Mouse (Mus musculus): Measurements from ENCODE around the gene Pitpnm1. TPM values are rescaled to one million over a fixed set of nuclear protein-coding genes. Genes with fewer than 3 reads are reported as not detected.
"Not testable (repeated sequence)": the region's sequence is repeated elsewhere in the genome, so short reads cannot be mapped to it uniquely, and the experiment has no call there.

Gene Pitpnm1
- polyA plus RNA-seq, 1 experiment = 358 TPM

DNA sequence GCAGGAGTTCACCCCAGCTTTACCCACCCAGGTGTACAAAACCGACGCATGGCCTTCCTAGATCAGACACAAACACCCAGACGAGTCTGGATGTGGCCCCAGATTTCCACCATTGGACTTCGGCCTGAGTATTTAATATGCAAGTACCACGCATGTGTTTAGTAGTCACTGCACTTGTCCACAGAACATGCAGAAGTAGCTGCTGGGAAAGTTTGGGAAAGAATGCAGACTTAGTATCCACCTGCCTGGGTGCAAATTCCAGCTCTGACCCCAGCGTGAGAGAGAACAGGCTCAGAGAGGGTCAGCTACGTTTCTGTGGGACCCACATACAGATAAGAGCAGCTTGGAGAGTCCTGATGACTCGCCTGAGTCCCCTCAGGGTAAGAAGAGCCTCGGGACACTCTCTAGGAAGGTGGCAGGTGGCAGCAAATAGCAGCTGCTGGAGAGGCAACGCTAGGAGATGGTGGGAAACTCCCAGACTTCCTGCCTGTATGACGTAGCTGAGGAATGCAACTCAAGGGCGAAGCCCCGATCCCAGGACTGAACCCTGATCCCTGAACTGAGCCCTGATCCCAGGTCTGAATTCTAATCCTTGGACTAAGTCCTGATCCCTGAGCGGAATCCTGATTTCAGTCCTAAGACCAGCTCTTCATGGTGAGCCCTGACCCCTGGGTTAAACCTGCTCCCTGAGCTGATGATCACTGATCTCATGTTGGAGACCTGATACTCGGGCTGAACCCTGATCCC is 43.7 kb upstream of the Pitpnm1 start:
- no peak for DNase-seq (ENCODE audit: low read depth in 1 of 2, low spot score in 2 of 2)
- H3K27ac ChIP-seq (ENCODE audit: insufficient read depth, low read length) = no peak overlapping the region
- no peaks in the 10 kb centered on the region for H3K36me3 ChIP-seq (ENCODE audit: control insufficient read depth, insufficient read depth, low read length)
- H3K4me1 ChIP-seq (ENCODE audit: control insufficient read depth, insufficient read depth, insufficient read length) = peaks cover 2% of the 10 kb centered on the region; the same call in 1 of the 2 replicates
- TF ChIP-seq CTCF (IDR thresholded peaks at IDR 0.05; ENCODE audit: extremely low read depth, insufficient read depth, insufficient read length, insufficient replicate concordance) (no peak), POLR2A (IDR thresholded peaks at IDR 0.05; ENCODE audit: low read depth, low read length) (no peak)
- H3K4me3 ChIP-seq (ENCODE audit: extremely low read depth, insufficient read depth, insufficient read length) = no peak overlapping the region
- H3K27me3 ChIP-seq (ENCODE audit: control insufficient read depth, insufficient read depth, low read length) = no peaks in the 10 kb centered on the region
- WGBS = 84% methylated on average over 15 of the region's 15 CpGs

DNA sequence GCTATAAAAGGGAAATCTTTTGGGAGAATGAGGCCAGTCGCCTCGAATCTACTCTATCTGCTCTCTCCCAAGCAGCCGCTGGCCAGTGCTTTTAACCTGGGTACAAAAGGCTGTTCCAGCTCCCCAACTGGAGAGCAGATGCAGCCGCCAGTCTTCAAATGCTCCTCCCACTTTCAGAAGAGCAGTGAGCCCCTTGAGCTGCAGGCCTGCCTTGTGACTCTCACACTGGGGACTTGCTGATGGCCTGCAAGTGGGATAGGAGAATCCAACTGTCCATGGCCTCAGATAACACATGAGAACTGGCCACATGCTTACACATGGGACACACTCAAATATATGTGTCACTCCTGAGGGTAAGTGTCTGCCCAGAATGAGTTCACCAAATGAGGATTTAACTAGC is 43.1 kb upstream of the Pitpnm1 start:
- Histone ChIP-seq H3K4me1 (ENCODE audit: control insufficient read depth, insufficient read depth, insufficient read length) (peaks cover 2% of the 10 kb centered on the region; the same call in 1 of the 2 replicates), H3K36me3 (ENCODE audit: control insufficient read depth, insufficient read depth, low read length) (no peaks in the 10 kb centered on the region), H3K4me3 (ENCODE audit: extremely low read depth, insufficient read depth, insufficient read length) (no peak overlapping the region), H3K27ac (ENCODE audit: insufficient read depth, low read length) (no peak overlapping the region), H3K27me3 (ENCODE audit: control insufficient read depth, insufficient read depth, low read length) (no peaks in the 10 kb centered on the region)
- no peak for TF ChIP-seq POLR2A (IDR thresholded peaks at IDR 0.05; ENCODE audit: low read depth, low read length)
- TF ChIP-seq CTCF (IDR thresholded peaks at IDR 0.05; ENCODE audit: extremely low read depth, insufficient read depth, insufficient read length, insufficient replicate concordance) = no peak
- DNase-seq (ENCODE audit: low read depth in 1 of 2, low spot score in 2 of 2) = no peak
- WGBS = 74% methylated on average over 4 of the region's 4 CpGs

DNA sequence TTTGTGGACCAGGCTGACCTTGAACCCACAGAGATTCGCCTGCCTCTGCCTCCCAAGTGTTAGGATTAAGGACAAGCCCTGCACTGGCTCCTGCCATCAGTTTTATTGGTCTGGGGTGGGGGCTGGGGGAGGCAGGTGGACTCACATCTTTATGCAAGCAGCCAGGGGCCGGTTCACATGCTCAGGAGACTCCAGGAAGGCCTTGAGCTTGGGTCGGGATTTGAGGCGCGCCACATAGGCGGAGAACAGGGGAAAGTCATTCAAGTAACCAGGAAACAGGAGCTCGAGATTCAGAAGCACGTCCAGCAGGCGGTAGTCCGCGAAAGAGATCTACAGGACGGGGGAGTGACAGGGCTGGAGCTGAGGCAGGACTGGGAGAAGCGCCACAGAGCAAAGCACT is 42.4 kb upstream of the Pitpnm1 start:
- H3K27ac ChIP-seq (ENCODE audit: insufficient read depth, low read length) = no peak overlapping the region
- TF ChIP-seq CTCF (IDR thresholded peaks at IDR 0.05; ENCODE audit: extremely low read depth, insufficient read depth, insufficient read length, insufficient replicate concordance) (no peak), POLR2A (IDR thresholded peaks at IDR 0.05; ENCODE audit: low read depth, low read length) (no peak)
- no peak overlapping the region for H3K4me3 ChIP-seq (ENCODE audit: extremely low read depth, insufficient read depth, insufficient read length)
- DNase-seq (ENCODE audit: low read depth in 1 of 2, low spot score in 2 of 2) = no peak
- WGBS = 92% methylated on average over 13 of the region's 13 CpGs
- H3K27me3 ChIP-seq (ENCODE audit: control insufficient read depth, insufficient read depth, low read length) = no peaks in the 10 kb centered on the region
- no peaks in the 10 kb centered on the region for H3K36me3 ChIP-seq (ENCODE audit: control insufficient read depth, insufficient read depth, low read length)
- H3K4me1 ChIP-seq (ENCODE audit: control insufficient read depth, insufficient read depth, insufficient read length) = peaks cover 2% of the 10 kb centered on the region; the same call in 1 of the 2 replicates

DNA sequence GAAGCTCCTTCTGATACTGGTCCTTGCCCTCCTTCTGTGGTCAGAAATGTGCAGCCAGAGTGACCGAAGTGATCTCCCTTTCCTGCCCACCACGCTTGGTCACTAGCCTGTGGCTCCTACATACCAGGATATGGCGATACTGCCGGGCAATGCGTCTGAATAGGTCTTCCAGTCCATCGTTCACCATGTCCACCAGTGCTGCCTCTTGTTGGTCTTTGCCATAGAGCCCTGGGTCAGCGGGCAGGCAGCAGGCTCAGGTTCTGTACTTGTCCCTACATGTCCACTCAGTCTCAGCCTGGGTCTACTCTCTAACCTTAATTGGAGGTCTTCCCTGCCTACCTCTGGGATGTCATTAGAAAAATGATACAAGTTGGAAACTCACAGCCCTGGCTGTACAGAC is 41.8 kb upstream of the Pitpnm1 start:
- Histone ChIP-seq H3K4me3 (ENCODE audit: extremely low read depth, insufficient read depth, insufficient read length) (no peak overlapping the region), H3K36me3 (ENCODE audit: control insufficient read depth, insufficient read depth, low read length) (no peaks in the 10 kb centered on the region), H3K27ac (ENCODE audit: insufficient read depth, low read length) (no peak overlapping the region), H3K27me3 (ENCODE audit: control insufficient read depth, insufficient read depth, low read length) (no peaks in the 10 kb centered on the region), H3K4me1 (ENCODE audit: control insufficient read depth, insufficient read depth, insufficient read length) (peaks cover 2% of the 10 kb centered on the region; the same call in 1 of the 2 replicates)
- no peak for DNase-seq (ENCODE audit: low read depth in 1 of 2, low spot score in 2 of 2)
- no peak for TF ChIP-seq CTCF (IDR thresholded peaks at IDR 0.05; ENCODE audit: extremely low read depth, insufficient read depth, insufficient read length, insufficient replicate concordance)
- no peak for TF ChIP-seq POLR2A (IDR thresholded peaks at IDR 0.05; ENCODE audit: low read depth, low read length)
- WGBS = 98% methylated on average over 7 of the region's 7 CpGs

GRCm38 (mm10) chr19:4058581-4058980 is 41.2 kb upstream of the Pitpnm1 start:
- peak overlapping the region; percentile 71 for H3K27ac ChIP-seq (ENCODE audit: insufficient read depth, low read length)
- TF ChIP-seq POLR2A (IDR thresholded peaks at IDR 0.05; ENCODE audit: low read depth, low read length) (no peak), CTCF (IDR thresholded peaks at IDR 0.05; ENCODE audit: extremely low read depth, insufficient read depth, insufficient read length, insufficient replicate concordance) (no peak)
- WGBS = 88% methylated on average over 5 of the region's 5 CpGs
- H3K36me3 ChIP-seq (ENCODE audit: control insufficient read depth, insufficient read depth, low read length) = no peaks in the 10 kb centered on the region
- H3K27me3 ChIP-seq (ENCODE audit: control insufficient read depth, insufficient read depth, low read length) = no peaks in the 10 kb centered on the region
- no peak for DNase-seq (ENCODE audit: low read depth in 1 of 2, low spot score in 2 of 2)
- H3K4me1 ChIP-seq (ENCODE audit: control insufficient read depth, insufficient read depth, insufficient read length) = peaks cover 2% of the 10 kb centered on the region; the same call in 1 of the 2 replicates
- H3K4me3 ChIP-seq (ENCODE audit: extremely low read depth, insufficient read depth, insufficient read length) = peak overlapping the region; percentile 35; the same call in 1 of the 2 replicates

- no peak for DNase-seq (ENCODE audit: low read depth in 1 of 2, low spot score in 2 of 2)
- no peak for TF ChIP-seq POLR2A (IDR thresholded peaks at IDR 0.05; ENCODE audit: low read depth, low read length)
- TF ChIP-seq CTCF (IDR thresholded peaks at IDR 0.05; ENCODE audit: extremely low read depth, insufficient read depth, insufficient read length, insufficient replicate concordance) = no peak
- H3K27me3 ChIP-seq (ENCODE audit: control insufficient read depth, insufficient read depth, low read length) = no peaks in the 10 kb centered on the region
- 35% methylated on average over 15 of the region's 15 CpGs for WGBS
- peak within 1 kb of the TSS; percentile 35; the same call in 1 of the 2 replicates for H3K4me3 ChIP-seq (ENCODE audit: extremely low read depth, insufficient read depth, insufficient read length)
- H3K27ac ChIP-seq (ENCODE audit: insufficient read depth, low read length) = peak within 1 kb of the TSS; percentile 71
- H3K4me1 ChIP-seq (ENCODE audit: control insufficient read depth, insufficient read depth, insufficient read length) = peaks cover 2% of the 10 kb centered on the region; the same call in 1 of the 2 replicates
- no peaks in the 10 kb centered on the region for H3K36me3 ChIP-seq (ENCODE audit: control insufficient read depth, insufficient read depth, low read length)
These were observed 40.6 kb upstream of the Pitpnm1 start, which contains the start of gene Gstp3 for GRCm38 (mm10) chr19:4059069-4059740. TSS of gene Gstp3 (minus strand) at chr19:4059569.

DNA sequence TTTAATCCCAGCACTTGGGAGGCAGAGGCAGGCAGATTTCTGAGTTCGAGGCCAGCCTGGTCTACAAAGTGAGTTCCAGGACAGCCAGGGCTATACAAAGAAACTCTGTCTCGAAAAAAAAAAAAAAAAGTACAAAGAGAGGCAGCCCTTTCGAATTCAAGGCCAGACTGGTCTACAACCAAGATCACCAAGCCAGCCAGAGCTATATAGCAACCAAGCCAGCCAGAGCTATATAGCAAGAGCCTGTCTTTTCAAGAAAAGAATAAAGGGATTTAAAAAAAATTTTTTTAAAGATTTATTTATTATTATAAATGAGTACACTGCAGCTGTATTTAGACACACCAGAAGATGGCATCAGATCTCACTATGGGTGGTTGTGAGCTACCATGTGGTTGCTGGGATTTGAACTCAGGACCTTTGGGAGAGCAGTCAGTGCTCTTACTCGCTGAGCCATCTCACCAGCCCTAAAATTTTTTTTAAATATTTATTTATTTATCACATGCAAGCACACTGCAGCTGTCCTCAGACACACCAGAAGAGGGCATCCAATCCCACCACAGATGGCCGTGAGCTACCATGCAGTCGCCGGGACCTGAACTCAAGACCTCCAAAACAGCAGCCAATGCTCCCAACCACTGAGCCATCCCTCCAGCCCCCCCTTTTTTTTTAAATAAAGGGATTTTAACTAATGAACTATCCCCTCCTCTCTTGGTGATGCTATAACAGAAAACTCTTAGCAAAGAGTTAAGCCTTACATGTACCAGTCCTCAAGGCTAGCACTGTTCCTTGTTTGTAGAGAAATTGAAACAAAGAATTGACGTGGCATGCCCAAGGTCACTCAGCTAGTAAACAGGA is 39.5 kb upstream of the Pitpnm1 start:
- peak overlapping the region; percentile 71; the same call in 1 of the 2 replicates for H3K27ac ChIP-seq (ENCODE audit: insufficient read depth, low read length)
- not testable (repeated sequence) for DNase-seq (ENCODE audit: low read depth in 1 of 2, low spot score in 2 of 2); H3K4me3 ChIP-seq (ENCODE audit: extremely low read depth, insufficient read depth, insufficient read length); H3K4me1 ChIP-seq (ENCODE audit: control insufficient read depth, insufficient read depth, insufficient read length); H3K27me3 ChIP-seq (ENCODE audit: control insufficient read depth, insufficient read depth, low read length); H3K36me3 ChIP-seq (ENCODE audit: control insufficient read depth, insufficient read depth, low read length)
- 86% methylated on average over 8 of the region's 8 CpGs for WGBS
